Comparison of ENCODE assay signal across 31 mouse cellular contexts in genomic region chr5:118394051-118394450, GRCm38 (mm10).
A peak's percentile ranks its signal among the peaks of the same experiment; 100 is the strongest.
DNase-seq lines count a peak whose midpoint lies in the region; ATAC-seq and TF ChIP-seq lines count a peak whose summit lies in the region.
"Had no signal": no experiment of that assay in that cellular context is flagged by ENCODE, and none has a peak within 500 bp of the region (broad histone marks: within the 10 kb centered on the region; RNA-seq: fewer than 3 reads in every experiment).

No protein-coding gene starts in this region.

- no peak for TF ChIP-seq CTCF in liver, embryonic 14.5 days (IDR thresholded peaks at IDR 0.05; ENCODE audit: low read depth)

- H3K27me3 ChIP-seq in liver, embryonic 14.5 days (ENCODE audit: control insufficient read depth, insufficient read depth, low read length) = peaks cover 11% of the 10 kb centered on the region
- H3K27me3 ChIP-seq in forebrain, embryonic 11.5 days (ENCODE audit: control insufficient read depth, insufficient read depth, low read length) = no peaks in the 10 kb centered on the region
- H3K27me3 ChIP-seq: CH12.LX; midbrain, embryonic 15.5 days; Patski had no signal

- DNase-seq in A20 (ENCODE audit: low read depth, low spot score) = peak; percentile 33
- DNase-seq in ES-CJ7 (ENCODE audit: low read depth, low spot score) = peak; percentile 82
- DNase-seq in c-Kit-negative CD71-positive TER-119-positive erythroid progenitor cells, embryonic 14.5 days (ENCODE audit: low read depth, low spot score) = peak; percentile 41
- no peak for DNase-seq in liver, embryonic 14.5 days (ENCODE audit: low read depth in 3 of 3, low spot score in 3 of 3)
- no peak for DNase-seq in forebrain, embryonic 11.5 days (ENCODE audit: low spot score)
- DNase-seq: adrenal gland, adult 8-10 months; cerebellum, adult 11 months; cerebellum, adult 9-10 months; cerebellum, postnatal 36 days; gastrocnemius, postnatal 25 days; heart, adult 11 months; kidney, adult 9 months; kidney, postnatal 10 days; layer of hippocampus, postnatal 36 days; left cerebral cortex, postnatal 4 days; lung, adult 2 months; lung, postnatal 10 days; right cerebral cortex, adult 18-20 months; thymus, adult 2 months; thymus, postnatal 4 days had no signal

- H3K4me1 ChIP-seq in liver, embryonic 14.5 days (replicated peaks; ENCODE audit: control insufficient read depth in 2 of 2, insufficient read depth in 2 of 2, low read length in 1 of 2) = no peaks in the 10 kb centered on the region; a peak in 1 of 4 replicates
- peaks cover 5% of the 10 kb centered on the region; the same call in 1 of the 2 replicates for H3K4me1 ChIP-seq in forebrain, embryonic 11.5 days (replicated peaks; ENCODE audit: control insufficient read depth, insufficient read depth, low read length)

- no peaks in the 10 kb centered on the region for H3K36me3 ChIP-seq in liver, embryonic 14.5 days (replicated peaks; ENCODE audit: control insufficient read depth, insufficient read depth, low read depth)
- H3K36me3 ChIP-seq in forebrain, embryonic 11.5 days (ENCODE audit: control insufficient read depth, insufficient read depth, low read length) = no peaks in the 10 kb centered on the region
- H3K36me3 ChIP-seq: forebrain, embryonic 10.5 days; heart, embryonic 10.5 days; heart, embryonic 15.5 days; hindbrain, embryonic 12.5 days; midbrain, embryonic 15.5 days had no signal

- no peaks in the 10 kb centered on the region for H3K9me3 ChIP-seq in liver, embryonic 14.5 days (ENCODE audit: control insufficient read depth, low read length)
- peaks cover 12% of the 10 kb centered on the region; the same call in 1 of the 2 replicates for H3K9me3 ChIP-seq in forebrain, embryonic 11.5 days (ENCODE audit: control insufficient read depth, low read length)
- H3K9me3 ChIP-seq: midbrain, embryonic 15.5 days had no signal

- H3K9ac ChIP-seq in liver, embryonic 14.5 days (replicated peaks) = no peak overlapping the region
- H3K9ac ChIP-seq in forebrain, embryonic 11.5 days (ENCODE audit: low read length) = no peak overlapping the region
- H3K9ac ChIP-seq: heart, embryonic 15.5 days; hindbrain, embryonic 12.5 days; midbrain, embryonic 15.5 days had no signal

- no peak overlapping the region for H3K4me3 ChIP-seq in liver, embryonic 14.5 days (ENCODE audit: insufficient read depth in 1 of 2, low read depth in 2 of 2, low read length in 2 of 2)
- H3K4me3 ChIP-seq in forebrain, embryonic 11.5 days (ENCODE audit: low read depth, low read length) = no peak overlapping the region
- H3K4me3 ChIP-seq: forebrain, embryonic 10.5 days; heart, embryonic 10.5 days; heart, embryonic 15.5 days; hindbrain, embryonic 12.5 days; midbrain, embryonic 15.5 days had no signal

- no peak overlapping the region for H3K4me2 ChIP-seq in liver, embryonic 14.5 days (ENCODE audit: low read depth)
- H3K4me2 ChIP-seq in forebrain, embryonic 11.5 days (ENCODE audit: low read depth, low read length, severe bottlenecking) = no peak overlapping the region
- H3K4me2 ChIP-seq: heart, embryonic 15.5 days; hindbrain, embryonic 12.5 days; midbrain, embryonic 15.5 days had no signal

- 24% methylated on average over 5 of the region's 5 CpGs for WGBS in liver, embryonic 14.5 days (ENCODE audit: insufficient replicate concordance)
- WGBS in forebrain, embryonic 11.5 days = 64% methylated on average over 5 of the region's 5 CpGs

- no peak for TF ChIP-seq EP300 in liver, embryonic 14.5 days (IDR thresholded peaks at IDR 0.05; ENCODE audit: low read depth)

- 0 out of 2 replicates have a peak, but pooled peaks have one; percentile 28 for ATAC-seq in liver, embryonic 14.5 days (ENCODE audit: insufficient read depth)
- no peak for ATAC-seq in forebrain, embryonic 11.5 days (replicated peaks; ENCODE audit: low FRiP score)
- no peak for ATAC-seq in megakaryocyte, adult 5-6 weeks (ENCODE audit: poor library complexity, severe bottlenecking)
- ATAC-seq: hindbrain, postnatal 0 days; intestine, embryonic 16.5 days; midbrain, embryonic 15.5 days; Patski had no signal

- H3K27ac ChIP-seq in liver, embryonic 14.5 days = no peak overlapping the region
- H3K27ac ChIP-seq in forebrain, embryonic 11.5 days (ENCODE audit: low read depth, low read length) = no peak overlapping the region
- H3K27ac ChIP-seq: forebrain, embryonic 10.5 days; heart, embryonic 10.5 days; heart, embryonic 15.5 days; hindbrain, embryonic 12.5 days; hindbrain, postnatal 0 days; macrophage; midbrain, embryonic 15.5 days had no signal

Comparison
In these comparisons a context has a peak if more than half of its experiments do, and no peak if none do; other contexts are left out.
1. DNase-seq: peak in A20 (single experiment), ES-CJ7 (single experiment) and c-Kit-negative CD71-positive TER-119-positive erythroid progenitor cells, embryonic 14.5 days (single experiment); none in liver, embryonic 14.5 days (0 of 3) and forebrain, embryonic 11.5 days (single experiment).